Mouse (Mus musculus): ENCODE results near the gene Smarca5.

GRCm38 (mm10) chr8:80738046-80738387, 1.3 kb downstream of the Smarca5 start:
- TF ChIP-seq CTCF (IDR thresholded peaks at IDR 0.05; ENCODE audit: low read depth) (no peak), EP300 (optimal IDR thresholded peaks at IDR 0.05) (no peak)

Data from stomach, postnatal 0 days (tissue).